Mouse (Mus musculus) ES-E14 (cell line): ENCODE results near the gene Acvr2b.

Experiments used
- CHD2 ChIP-seq: IDR thresholded peaks from 2 replicates; pipeline ENCODE4 v1.6.1; 2014; ENCODE audit warnings: mild to moderate bottlenecking, low read depth, low read length, inconsistent platforms
- HCFC1 ChIP-seq: IDR thresholded peaks from 2 replicates; pipeline ENCODE4 v1.6.1; 2012; ENCODE audit warnings: low read length, inconsistent platforms, borderline replicate concordance; ENCODE audit not compliant: insufficient read depth
- MAFK ChIP-seq: IDR thresholded peaks from 2 replicates; pipeline ENCODE4 v1.6.1; 2014; ENCODE audit warnings: mild to moderate bottlenecking, low read depth, low read length, inconsistent platforms; ENCODE audit not compliant: insufficient read depth
- ZC3H11A ChIP-seq: IDR thresholded peaks from 2 replicates; pipeline ENCODE4 v1.6.1; 2012; ENCODE audit warnings: low read depth, mild to moderate bottlenecking, inconsistent platforms, low read length, borderline replicate concordance
- ZNF384 ChIP-seq: IDR thresholded peaks from 2 replicates; pipeline ENCODE4 v1.6.1; 2012; ENCODE audit warnings: low read depth, low read length, inconsistent platforms

GRCm38 (mm10) chr9:119472412-119472918 is 70.5 kb downstream of the Acvr2b start:
- no peak for TF ChIP-seq HCFC1
- no peak for TF ChIP-seq ZC3H11A
- no peak for TF ChIP-seq MAFK
- no peak for TF ChIP-seq CHD2
- no peak for TF ChIP-seq ZNF384
